Mouse (Mus musculus) cortical plate, adult 2 months (tissue): ENCODE results near the gene Prss33.

Experiments used
- CTCF ChIP-seq: fragments of 200-500 bp; IDR thresholded peaks from 2 replicates; pipeline ENCODE4 v1.5.1; 2011; ENCODE audit warnings: mild to moderate bottlenecking, control low read depth, low read length; ENCODE audit not compliant: insufficient read depth; ENCODE audit errors: extremely low read depth
- POLR2A ChIP-seq: fragments of 200-500 bp; IDR thresholded peaks from 2 replicates; pipeline ENCODE4 v1.6.1; 2011; ENCODE audit warnings: mild to moderate bottlenecking, low read length, control low read depth; ENCODE audit not compliant: insufficient read depth; ENCODE audit errors: extremely low read depth

- no peak for TF ChIP-seq POLR2A
- no peak for TF ChIP-seq CTCF
These were observed 15.1 kb downstream of the Prss33 start for GRCm38 (mm10) chr17:23820731-23821130.
